Mouse (Mus musculus) MEL (cell line): ENCODE results near the gene Srgap2. TPM values are rescaled to one million over a fixed set of nuclear protein-coding genes. Genes with fewer than 3 reads are reported as not detected.

Experiments
- DNase-seq: peaks from one replicate; pipeline ENCODE4 v3.0.0; 2011; ENCODE audit warnings: low read depth, low spot score
- H3K27ac ChIP-seq: 2 replicates; pipeline ENCODE4 v1.5.1; 2012; ENCODE audit warnings: low read depth, mild to moderate bottlenecking, control low read depth, low read length, moderate library complexity; ENCODE audit not compliant: control insufficient read depth
- H3K27me3 ChIP-seq, 2 experiments: fragments of 150-350 bp in 1 of 2; sonication (generic) in 1 of 2; 2 replicates each; pipeline ENCODE4 v1.6.1; 2012; ENCODE audit warnings: low read length in 2 of 2, mild to moderate bottlenecking in 2 of 2, improper control_type of control experiment in 1 of 2, moderate library complexity in 1 of 2; ENCODE audit not compliant: insufficient read depth in 2 of 2, control insufficient read depth in 1 of 2
- H3K36me3 ChIP-seq, 2 experiments: 2 replicates each; pipeline ENCODE4 v1.6.1; 2012 to 2014; ENCODE audit warnings: low read length in 2 of 2, improper control_type of control experiment in 1 of 2, inconsistent platforms in 1 of 2, mild to moderate bottlenecking in 1 of 2; ENCODE audit not compliant: insufficient read depth in 2 of 2, control insufficient read depth in 1 of 2
- H3K4me1 ChIP-seq, 2 experiments: fragments of 150-350 bp in 1 of 2; sonication (generic) in 1 of 2; 2 replicates each; pipeline ENCODE4 v1.6.1; 2012; ENCODE audit warnings: low read length in 2 of 2, improper control_type of control experiment in 1 of 2, mild to moderate bottlenecking in 1 of 2; ENCODE audit not compliant: insufficient read depth in 2 of 2, control insufficient read depth in 1 of 2
- H3K4me3 ChIP-seq, 2 experiments: fragments of 150-350 bp in 1 of 2; sonication (generic) in 1 of 2; 2 replicates each; pipeline ENCODE4 v1.5.1; 2012; ENCODE audit warnings: low read depth in 2 of 2, low read length in 2 of 2, mild to moderate bottlenecking in 2 of 2, moderate library complexity in 2 of 2, control low read depth in 1 of 2, improper control_type of control experiment in 1 of 2; ENCODE audit not compliant: control insufficient read depth in 1 of 2, insufficient read depth in 1 of 2
- H3K79me2 ChIP-seq: 2 replicates; pipeline ENCODE4 v1.6.1; 2012; ENCODE audit warnings: mild to moderate bottlenecking, low read length, moderate library complexity; ENCODE audit not compliant: control insufficient read depth, poor library complexity, insufficient read depth
- H3K9ac ChIP-seq: 2 replicates; pipeline ENCODE4 v1.6.1; 2012; ENCODE audit warnings: low read depth, mild to moderate bottlenecking, control low read depth, low read length, moderate library complexity; ENCODE audit not compliant: control insufficient read depth, poor library complexity, severe bottlenecking
- H3K9me3 ChIP-seq: fragments of 150-350 bp; sonication (generic); replicated peaks from 2 replicates; pipeline ENCODE4 v1.6.1; 2012; ENCODE audit warnings: mild to moderate bottlenecking, low read length, improper control_type of control experiment, moderate library complexity; ENCODE audit not compliant: insufficient read depth
- BHLHE40 ChIP-seq: IDR thresholded peaks from 2 replicates; pipeline ENCODE4 v1.6.1; 2012; ENCODE audit warnings: low read depth, mild to moderate bottlenecking, inconsistent platforms, low read length, improper control_type of control experiment, borderline replicate concordance
- CHD1 ChIP-seq: IDR thresholded peaks from 2 replicates; pipeline ENCODE4 v1.6.1; 2012; ENCODE audit warnings: low read depth, mild to moderate bottlenecking, inconsistent platforms, low read length, improper control_type of control experiment
- CTCF ChIP-seq, 3 experiments: IDR thresholded peaks in 2 of 3; conservative IDR thresholded peaks in 1 of 3; 2 replicates each; pipeline ENCODE4 v1.5.1; 2011 to 2012; ENCODE audit warnings: low read length in 3 of 3, low read depth in 2 of 3, mild to moderate bottlenecking in 2 of 3, improper control_type of control experiment in 1 of 3, inconsistent platforms in 1 of 3, mixed read lengths in 1 of 3, moderate library complexity in 1 of 3; ENCODE audit not compliant: control insufficient read depth in 1 of 3, insufficient read depth in 1 of 3, poor library complexity in 1 of 3, severe bottlenecking in 1 of 3
- E2F4 ChIP-seq: IDR thresholded peaks from 2 replicates; pipeline ENCODE4 v1.6.1; 2011; ENCODE audit warnings: low read depth, low read length, improper control_type of control experiment, borderline replicate concordance
- ELF1 ChIP-seq: IDR thresholded peaks from 2 replicates; pipeline ENCODE4 v1.6.1; 2014; ENCODE audit warnings: low read depth, mild to moderate bottlenecking, inconsistent platforms, low read length, improper control_type of control experiment, moderate library complexity
- EP300 ChIP-seq, 2 experiments: IDR thresholded peaks; 2 replicates each; pipeline ENCODE4 v1.6.1; 2011; ENCODE audit warnings: improper control_type of control experiment in 2 of 2, low read length in 2 of 2, low read depth in 1 of 2, mild to moderate bottlenecking in 1 of 2
- ETS1 ChIP-seq: IDR thresholded peaks from 2 replicates; pipeline ENCODE4 v1.6.1; 2012; ENCODE audit warnings: low read depth, mild to moderate bottlenecking, inconsistent platforms, low read length, improper control_type of control experiment, moderate library complexity
- GABPA ChIP-seq: IDR thresholded peaks from 2 replicates; pipeline ENCODE4 v1.6.1; 2012; ENCODE audit warnings: low read depth, mild to moderate bottlenecking, inconsistent platforms, low read length, improper control_type of control experiment, moderate library complexity
- HCFC1 ChIP-seq: IDR thresholded peaks from 2 replicates; pipeline ENCODE4 v1.6.1; 2012; ENCODE audit warnings: low read depth, mild to moderate bottlenecking, inconsistent platforms, low read length, improper control_type of control experiment, moderate library complexity
- JUND ChIP-seq: IDR thresholded peaks from 2 replicates; pipeline ENCODE4 v1.6.1; 2011; ENCODE audit warnings: low read depth, mild to moderate bottlenecking, improper control_type of control experiment, low read length
- KAT2A ChIP-seq: conservative IDR thresholded peaks from 2 replicates; pipeline ENCODE4 v1.6.1; 2012; ENCODE audit warnings: low read depth, low read length, improper control_type of control experiment, inconsistent platforms
- MAFK ChIP-seq: IDR thresholded peaks from 2 replicates; pipeline ENCODE4 v1.6.1; 2011; ENCODE audit warnings: low read depth, mild to moderate bottlenecking, low read length, improper control_type of control experiment, borderline replicate concordance
- MAZ ChIP-seq: IDR thresholded peaks from 2 replicates; pipeline ENCODE4 v1.6.1; 2012; ENCODE audit warnings: low read depth, mild to moderate bottlenecking, inconsistent platforms, low read length, improper control_type of control experiment
- MEF2A ChIP-seq: IDR thresholded peaks from 2 replicates; pipeline ENCODE4 v1.6.1; 2014; ENCODE audit warnings: low read depth, mild to moderate bottlenecking, inconsistent platforms, low read length, improper control_type of control experiment; ENCODE audit not compliant: poor library complexity, insufficient replicate concordance, severe bottlenecking; ENCODE audit errors: extremely low read depth
- MYC ChIP-seq: IDR thresholded peaks from 2 replicates; pipeline ENCODE4 v1.6.1; 2011; ENCODE audit warnings: low read depth, mild to moderate bottlenecking, low read length, improper control_type of control experiment, moderate library complexity
- NRF1 ChIP-seq: IDR thresholded peaks from 2 replicates; pipeline ENCODE4 v1.6.1; 2014; ENCODE audit warnings: low read depth, mild to moderate bottlenecking, inconsistent platforms, low read length, improper control_type of control experiment, moderate library complexity; ENCODE audit not compliant: poor library complexity, insufficient read depth, severe bottlenecking
- POLR2AphosphoS2 ChIP-seq: IDR thresholded peaks from 2 replicates; pipeline ENCODE4 v1.6.1; 2011; ENCODE audit warnings: low read length, improper control_type of control experiment
- RCOR1 ChIP-seq: IDR thresholded peaks from 2 replicates; pipeline ENCODE4 v1.6.1; 2012; ENCODE audit warnings: low read depth, mild to moderate bottlenecking, inconsistent platforms, low read length, improper control_type of control experiment
- SIN3A ChIP-seq: IDR thresholded peaks from 2 replicates; pipeline ENCODE4 v1.6.1; 2012; ENCODE audit warnings: low read length, improper control_type of control experiment, inconsistent platforms
- SMC3 ChIP-seq: IDR thresholded peaks from 2 replicates; pipeline ENCODE4 v1.6.1; 2011; ENCODE audit warnings: low read depth, low read length, improper control_type of control experiment
- TCF12 ChIP-seq: IDR thresholded peaks from 2 replicates; pipeline ENCODE4 v1.6.1; 2014; ENCODE audit warnings: low read depth, mild to moderate bottlenecking, inconsistent platforms, low read length, improper control_type of control experiment, moderate library complexity
- UBTF ChIP-seq: IDR thresholded peaks from 2 replicates; pipeline ENCODE4 v1.6.1; 2012; ENCODE audit warnings: low read depth, mild to moderate bottlenecking, inconsistent platforms, low read length, improper control_type of control experiment, moderate library complexity, borderline replicate concordance; ENCODE audit not compliant: insufficient read depth
- USF1 ChIP-seq: IDR thresholded peaks from 2 replicates; pipeline ENCODE4 v1.6.1; 2014; ENCODE audit warnings: low read depth, mild to moderate bottlenecking, inconsistent platforms, low read length, improper control_type of control experiment, moderate library complexity
- USF2 ChIP-seq, 2 experiments: IDR thresholded peaks; 2 replicates each; pipeline ENCODE4 v1.6.1; 2011 to 2012; ENCODE audit warnings: improper control_type of control experiment in 2 of 2, low read length in 2 of 2, borderline replicate concordance in 1 of 2, inconsistent platforms in 1 of 2, low read depth in 1 of 2, mild to moderate bottlenecking in 1 of 2; ENCODE audit not compliant: insufficient read depth in 1 of 2
- ZC3H11A ChIP-seq: IDR thresholded peaks from 2 replicates; pipeline ENCODE4 v1.6.1; 2012; ENCODE audit warnings: low read depth, mild to moderate bottlenecking, inconsistent platforms, low read length, improper control_type of control experiment
- polyA plus RNA-seq, 2 experiments: library from polyadenylated mRNA; stranded (reverse) in 1 of 2; unstranded in 1 of 2; fragments of >175 nt in 1 of 2; fragments of >200 nt in 1 of 2; gene quantifications; 2 replicates each; pipeline versions ENCODE4 v1.2.1 to v1.2.4; 2012; ENCODE audit warnings: low replicate concordance in 2 of 2, low read depth in 1 of 2; ENCODE audit not compliant: insufficient read length in 2 of 2, insufficient read depth in 1 of 2, missing spikeins in 1 of 2
- total RNA-seq: library from RNA; depleted of rRNA; stranded (reverse); fragments of 300-350 nt; gene quantifications from 2 replicates; pipeline ENCODE4 v1.2.3, GENCODE M21; 2012

Gene Srgap2
- total and polyA plus RNA-seq, 3 experiments, result 9.0 to 25.3 TPM; not detected in 1

- TF ChIP-seq ELF1, result no peak
- no peak for TF ChIP-seq KAT2A
- TF ChIP-seq, all 39 proteins: peak for 6
Measured at GRCm38 (mm10) chr1:131516588-131516987, 10.6 kb downstream of the Srgap2 start (continued).

DNA sequence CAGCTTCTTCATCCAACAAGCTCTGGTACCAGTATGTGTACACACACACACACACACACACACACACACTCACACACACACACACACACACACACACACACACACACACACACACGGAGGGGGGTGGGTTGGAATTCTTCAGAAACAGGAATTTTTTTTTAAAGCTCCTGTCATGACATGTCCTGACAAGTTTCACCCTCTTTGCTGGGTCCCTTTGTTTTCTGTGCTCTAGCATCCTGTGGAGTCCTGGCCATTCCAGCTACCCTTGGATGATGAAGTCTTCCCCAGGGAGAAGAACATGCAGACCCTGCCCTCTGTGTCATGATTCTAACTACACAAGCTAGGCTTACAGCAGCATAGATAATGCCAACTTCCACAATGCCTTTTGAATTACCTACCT lies 13.0 kb downstream of the Srgap2 start:
- H3K27me3 ChIP-seq, result no peaks in the 10 kb centered on the region
- no peak overlapping the region for H3K27ac ChIP-seq
- no peaks in the 10 kb centered on the region for H3K9me3 ChIP-seq
- no peak for DNase-seq
- H3K9ac ChIP-seq, result no peak overlapping the region
- TF ChIP-seq SMC3 (no peak), SIN3A (no peak), BHLHE40 (no peak), POLR2AphosphoS2 (no peak), E2F4 (no peak), USF1 (no peak), EP300 (IDR thresholded peaks at IDR 0.05; ENCODE audit: low read depth in 1 of 2, low read length in 2 of 2) (no peak), RCOR1 (no peak), MEF2A (no peak), MAFK (no peak), GABPA (no peak), NRF1 (no peak), UBTF (no peak), ZC3H11A (no peak), HCFC1 (no peak)
- peaks cover 9 to 23% of the 10 kb centered on the region in 2 experiments for H3K4me1 ChIP-seq
- H3K4me3 ChIP-seq, result no peak overlapping the region
- H3K36me3 ChIP-seq, result peaks cover 0 to 29% of the 10 kb centered on the region in 2 experiments; a peak in 2 of 4 replicates
- peaks cover 35% of the 10 kb centered on the region for H3K79me2 ChIP-seq

- Histone ChIP-seq H3K9ac (no peak overlapping the region), H3K36me3 (peaks cover 0 to 29% of the 10 kb centered on the region in 2 experiments; a peak in 2 of 4 replicates), H3K27me3 (no peaks in the 10 kb centered on the region), H3K4me3 (no peak overlapping the region), H3K9me3 (no peaks in the 10 kb centered on the region), H3K27ac (no peak overlapping the region), H3K79me2 (peaks cover 39% of the 10 kb centered on the region), H3K4me1 (peaks cover 9 to 23% of the 10 kb centered on the region in 2 experiments)
- TF ChIP-seq BHLHE40, result no peak
- no peak for TF ChIP-seq CTCF (IDR thresholded peaks at IDR 0.05 in 2 of 3, conservative IDR thresholded peaks at IDR 0.05 in 1 of 3; ENCODE audit: control insufficient read depth in 1 of 3, insufficient read depth in 1 of 3, low read depth in 2 of 3, low read length in 3 of 3, poor library complexity in 1 of 3, severe bottlenecking in 1 of 3)
- no peak for TF ChIP-seq ELF1
- TF ChIP-seq KAT2A, result no peak
- TF ChIP-seq JUND, result no peak
- TF ChIP-seq MYC, result no peak
- no peak for TF ChIP-seq USF1
- TF ChIP-seq TCF12, result no peak
- TF ChIP-seq CHD1, result no peak
- no peak for TF ChIP-seq POLR2AphosphoS2
- TF ChIP-seq RCOR1, result no peak
- TF ChIP-seq MAZ, result no peak
- no peak for TF ChIP-seq NRF1
- no peak for TF ChIP-seq USF2 (IDR thresholded peaks at IDR 0.05; ENCODE audit: borderline replicate concordance in 1 of 2, insufficient read depth in 1 of 2, low read depth in 1 of 2, low read length in 2 of 2)
- no peak for TF ChIP-seq ETS1
- no peak for DNase-seq
Measured at GRCm38 (mm10) chr1:131513136-131513535, 14.0 kb downstream of the Srgap2 start.
